Mouse (Mus musculus): ENCODE data around the gene Cct8.

- TF ChIP-seq POLR2A (IDR thresholded peaks at IDR 0.05; ENCODE audit: control insufficient read depth in 1 of 2, insufficient read depth in 1 of 2, low read depth in 1 of 2, low read length in 2 of 2, poor library complexity in 1 of 2) (no peak), EP300 (IDR thresholded peaks at IDR 0.05; ENCODE audit: low read depth in 1 of 2, low read length in 2 of 2) (peak; percentile 59 to 78), CTCF (IDR thresholded peaks at IDR 0.05 in 2 of 3, conservative IDR thresholded peaks at IDR 0.05 in 1 of 3; ENCODE audit: control insufficient read depth in 1 of 3, insufficient read depth in 1 of 3, low read depth in 2 of 3, low read length in 3 of 3, poor library complexity in 1 of 3, severe bottlenecking in 1 of 3) (no peak), POLR2AphosphoS2 (IDR thresholded peaks at IDR 0.05; ENCODE audit: low read length) (no peak), MAX (IDR thresholded peaks at IDR 0.05; ENCODE audit: low read length) (no peak)
Observed at GRCm38 (mm10) chr16:87501304-87502078, 5.8 kb upstream of the Cct8 start.

All from MEL (cell line).